Mouse (Mus musculus) hindbrain, embryonic 15.5 days (tissue): ENCODE measurements around the gene Sntb2. TPM values are rescaled to one million over a fixed set of nuclear protein-coding genes. Genes with fewer than 3 reads are reported as not detected.

Experiments used
- ATAC-seq: fragments of 200-750 bp; cut with Nextera tagmentation; 2 replicates; pipeline ENCODE4 v1.8.0; 2017; ENCODE audit warnings: low read depth, moderate number of reproducible peaks, moderate TSS enrichment; ENCODE audit not compliant: low FRiP score
- H3K27ac ChIP-seq: fragments of 300-500 bp; sonication (generic); replicated peaks from 2 replicates; pipeline ENCODE4 v1.5.1; 2015; ENCODE audit warnings: mild to moderate bottlenecking, inconsistent platforms
- H3K27me3 ChIP-seq: fragments of 300-500 bp; sonication (generic); 2 replicates; pipeline ENCODE4 v1.6.1; 2015; ENCODE audit warnings: control low read depth, inconsistent platforms
- H3K36me3 ChIP-seq: fragments of 300-500 bp; sonication (generic); 2 replicates; pipeline ENCODE4 v1.6.1; 2015; ENCODE audit warnings: control low read depth, inconsistent platforms
- H3K4me1 ChIP-seq: fragments of 300-500 bp; sonication (generic); replicated peaks from 2 replicates; pipeline ENCODE4 v1.6.1; 2015; ENCODE audit warnings: control low read depth, inconsistent platforms
- H3K4me2 ChIP-seq: fragments of 300-500 bp; sonication (generic); 2 replicates; pipeline ENCODE4 v1.6.1; 2015; ENCODE audit warnings: moderate library complexity, mild to moderate bottlenecking, inconsistent platforms
- H3K4me3 ChIP-seq: fragments of 300-500 bp; sonication (generic); 2 replicates; pipeline ENCODE4 v1.5.1; 2015; ENCODE audit warnings: mild to moderate bottlenecking, inconsistent platforms
- H3K9ac ChIP-seq: fragments of 300-500 bp; sonication (generic); 2 replicates; pipeline ENCODE4 v1.6.1; 2015; ENCODE audit warnings: inconsistent platforms
- H3K9me3 ChIP-seq: fragments of 300-500 bp; sonication (generic); 2 replicates; pipeline ENCODE4 v1.6.1; 2016; ENCODE audit warnings: control low read depth, inconsistent platforms
- WGBS: fragments of 180-500 bp; shearing (Covaris S2); methylation state at CpG from one replicate; pipeline ENCODE4 v1.1.7; 2015; 5-methylcytosine and 5-hydroxymethylcytosine counted together
- polyA plus RNA-seq: library from polyadenylated mRNA; unstranded; fragments of >200 nt; fragmentation: Nextera tagmentation; extraction: Ambion mirVana; gene quantifications from 2 replicates; pipeline ENCODE4 v1.2.1, GENCODE M21; 2015

Sntb2 gene
- 6.5 and 6.7 TPM in 2 replicates for polyA plus RNA-seq

DNA sequence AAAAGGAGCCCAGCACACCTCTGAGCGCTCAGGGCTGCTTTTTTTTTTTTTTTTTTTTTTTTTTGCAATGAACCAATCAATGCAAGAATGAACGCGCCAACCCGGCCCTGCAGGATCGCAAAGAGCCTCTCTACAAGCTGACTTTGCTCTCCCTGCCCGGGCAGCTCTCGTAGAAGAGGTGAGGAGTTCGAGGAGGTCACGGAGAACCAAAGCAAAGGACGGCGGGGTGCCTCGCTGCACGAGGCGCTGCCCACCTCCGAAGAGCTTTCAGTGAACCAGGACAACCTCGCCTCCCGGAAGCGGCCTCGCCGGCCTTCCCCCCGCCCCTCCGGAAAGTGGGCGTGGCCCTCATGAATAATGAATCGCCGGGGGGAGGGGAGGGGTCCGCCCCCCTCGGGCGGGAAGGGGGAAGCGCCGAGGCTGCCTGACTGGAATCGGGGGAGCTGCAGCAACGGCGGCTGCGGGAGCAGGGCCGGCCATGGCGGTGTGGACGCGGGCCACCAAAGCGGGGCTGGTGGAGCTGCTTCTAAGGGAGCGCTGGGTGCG is at the start of gene Sntb2:
Gene Sntb2, plus strand, starts transcription at position 427 of the 546 bp plus-strand sequence.
- peak within 1 kb of the TSS; percentile 88 for H3K4me2 ChIP-seq
- peak; percentile 87 for ATAC-seq
- H3K9me3 ChIP-seq, result no peaks in the 10 kb centered on the region
- peak within 1 kb of the TSS; percentile 73 for H3K9ac ChIP-seq
- no peaks in the 10 kb centered on the region for H3K36me3 ChIP-seq
- peak within 1 kb of the TSS; percentile 86 for H3K27ac ChIP-seq
- WGBS, result under 1% methylated on average over 41 of the region's 41 CpGs
- peaks cover 28% of the 10 kb centered on the region for H3K4me1 ChIP-seq
- peaks cover 9% of the 10 kb centered on the region; the same call in 1 of the 2 replicates for H3K27me3 ChIP-seq
- H3K4me3 ChIP-seq, result peak within 1 kb of the TSS; percentile 76

- Histone ChIP-seq H3K4me3 (no peak overlapping the region), H3K27me3 (no peaks in the 10 kb centered on the region), H3K27ac (no peak overlapping the region), H3K4me2 (no peak overlapping the region), H3K4me1 (peaks cover 18% of the 10 kb centered on the region), H3K9me3 (no peaks in the 10 kb centered on the region), H3K9ac (no peak overlapping the region), H3K36me3 (peaks cover 14% of the 10 kb centered on the region)
- 45% methylated on average over 5 of the region's 5 CpGs for WGBS
- ATAC-seq, result peak; percentile 80; the same call in 1 of the 2 replicates
Measured at GRCm38 (mm10) chr8:106887336-106888189, 48.0 kb upstream of the Sntb2 start.

DNA sequence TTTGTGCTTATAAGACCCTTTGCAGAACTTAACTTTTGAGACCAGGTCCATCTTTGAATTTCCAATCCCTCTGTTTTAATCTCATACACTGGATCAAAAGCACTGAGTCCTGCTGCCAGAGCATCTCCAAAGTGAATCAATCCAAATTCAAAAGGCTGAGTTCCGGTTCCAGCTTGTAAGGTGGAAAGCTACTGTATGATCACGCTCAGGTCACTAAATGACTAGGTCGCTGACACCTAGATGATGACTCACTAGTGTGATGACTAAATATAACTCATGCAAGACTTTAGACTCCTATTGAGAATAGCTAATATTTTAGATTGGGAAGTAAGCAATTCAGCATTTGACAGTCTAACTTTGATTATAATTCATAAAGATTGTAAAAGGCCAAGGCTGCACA is 46.7 kb upstream of the Sntb2 start:
- no peak for ATAC-seq
- WGBS, result 88% methylated on average over 3 of the region's 3 CpGs
- H3K27me3 ChIP-seq, result no peaks in the 10 kb centered on the region
- no peak overlapping the region for H3K9ac ChIP-seq
- H3K9me3 ChIP-seq, result no peaks in the 10 kb centered on the region
- H3K4me3 ChIP-seq, result no peak overlapping the region
- peaks cover 3% of the 10 kb centered on the region for H3K36me3 ChIP-seq
- peaks cover 18% of the 10 kb centered on the region for H3K4me1 ChIP-seq
- H3K4me2 ChIP-seq, result no peak overlapping the region
- H3K27ac ChIP-seq, result no peak overlapping the region

DNA sequence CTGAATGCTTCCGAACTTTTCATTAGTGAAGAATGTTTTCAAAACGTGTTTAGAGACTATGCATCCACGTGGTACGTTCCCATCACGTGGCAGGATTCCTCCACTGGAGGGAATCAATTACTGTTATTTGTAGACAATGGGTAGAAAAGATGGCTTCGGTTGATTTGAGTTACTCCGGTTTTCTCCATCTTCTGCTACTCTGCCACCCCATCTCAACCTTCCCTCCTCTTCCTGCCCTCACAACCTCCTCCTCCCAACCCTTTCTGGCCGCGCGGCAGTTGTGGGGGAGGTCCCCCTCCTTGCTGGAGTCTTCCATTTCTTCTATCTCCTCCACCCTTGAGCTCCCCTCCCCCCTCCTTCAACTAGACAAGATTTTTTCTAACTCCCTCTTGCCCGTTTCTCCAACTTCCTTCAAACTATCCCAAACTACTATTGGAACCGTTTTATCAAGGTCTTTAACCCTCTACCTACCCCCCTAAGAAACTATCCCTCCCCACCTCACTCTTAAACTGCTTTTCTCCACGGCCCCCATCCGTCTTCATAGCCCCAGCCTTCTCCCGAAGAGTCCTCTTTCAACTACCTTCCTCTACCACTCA is 43.2 kb upstream of the Sntb2 start:
- peaks cover 31% of the 10 kb centered on the region for H3K4me1 ChIP-seq
- no peaks in the 10 kb centered on the region for H3K9me3 ChIP-seq
- peak overlapping the region; percentile 99 for H3K4me3 ChIP-seq
- H3K36me3 ChIP-seq, result 0 out of 2 replicates have a peak, but pooled peaks cover 5% of the 10 kb centered on the region
- no peaks in the 10 kb centered on the region for H3K27me3 ChIP-seq
- peak overlapping the region; percentile 89 for H3K4me2 ChIP-seq
- H3K27ac ChIP-seq, result peak overlapping the region; percentile 95
- WGBS, result under 1% methylated on average over 15 of the region's 15 CpGs
- peak overlapping the region; percentile 94 for H3K9ac ChIP-seq
- ATAC-seq, result 0 out of 2 replicates have a peak, but pooled peaks have one; percentile 23

DNA sequence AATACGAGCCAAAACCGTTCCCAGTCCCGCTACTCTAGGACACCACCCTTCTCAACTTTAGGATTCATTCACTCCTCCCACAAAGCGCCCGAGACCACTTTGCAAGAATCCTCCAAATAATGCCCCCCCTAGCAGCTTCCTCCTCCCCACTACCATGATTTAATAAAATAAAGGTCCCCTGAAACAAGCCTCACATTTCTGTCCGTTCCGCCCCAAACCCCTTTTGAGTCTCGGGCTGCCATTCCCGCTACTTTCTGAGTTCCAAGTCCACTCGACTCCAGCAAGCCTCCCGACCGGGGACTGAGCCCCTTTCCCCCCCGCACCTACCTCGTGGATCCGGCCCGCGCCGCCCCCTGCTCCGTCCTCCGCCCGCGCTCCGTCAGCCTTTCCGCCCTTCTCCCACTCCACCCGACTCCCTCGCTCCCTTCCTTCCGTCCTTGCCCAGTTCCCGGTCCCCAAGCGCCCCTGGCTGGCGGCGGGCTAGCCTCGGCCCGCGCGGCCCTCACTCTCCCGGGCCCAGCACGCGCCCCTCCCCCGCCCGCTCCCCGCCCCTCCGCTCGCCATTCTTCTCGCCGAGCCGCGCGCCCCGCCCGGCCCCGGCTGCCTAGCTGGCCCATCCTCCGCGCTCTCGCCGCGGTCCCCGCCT is 42.6 kb upstream of the Sntb2 start:
- no peaks in the 10 kb centered on the region for H3K27me3 ChIP-seq
- no peaks in the 10 kb centered on the region for H3K9me3 ChIP-seq
- under 1% methylated on average over 46 of the region's 57 CpGs for WGBS
- H3K27ac ChIP-seq, result peak overlapping the region; percentile 95
- H3K9ac ChIP-seq, result peak overlapping the region; percentile 94
- peak overlapping the region; percentile 89 for H3K4me2 ChIP-seq
- peaks cover 25% of the 10 kb centered on the region for H3K4me1 ChIP-seq
- H3K4me3 ChIP-seq, result peak overlapping the region; percentile 99
- peaks cover 11% of the 10 kb centered on the region; the same call in 1 of the 2 replicates for H3K36me3 ChIP-seq
- peak; percentile 80 for ATAC-seq

- Histone ChIP-seq H3K4me1 (peaks cover 21% of the 10 kb centered on the region), H3K9me3 (no peaks in the 10 kb centered on the region), H3K27me3 (no peaks in the 10 kb centered on the region), H3K27ac (peak within 1 kb of the TSS; percentile 95), H3K4me2 (peak within 1 kb of the TSS; percentile 89), H3K36me3 (peaks cover 18% of the 10 kb centered on the region), H3K4me3 (peak within 1 kb of the TSS; percentile 99), H3K9ac (peak within 1 kb of the TSS; percentile 94)
- peak; percentile 95 for ATAC-seq
- WGBS, result under 1% methylated on average over 60 of the region's 63 CpGs
Measured at GRCm38 (mm10) chr8:106893481-106894156, 41.9 kb upstream of the Sntb2 start, which contains the start of gene Utp4. Gene Utp4, plus strand, starts transcription at chr8:106893636.

- 93% methylated on average over 5 of the region's 5 CpGs for WGBS
- peaks cover 61% of the 10 kb centered on the region for H3K36me3 ChIP-seq
Measured at GRCm38 (mm10) chr8:106899473-106899872, 36.1 kb upstream of the Sntb2 start.

GRCm38 (mm10) chr8:106905727-106906480 is 29.6 kb upstream of the Sntb2 start:
- Histone ChIP-seq H3K4me1 (no peaks in the 10 kb centered on the region), H3K9ac (no peak overlapping the region), H3K4me2 (no peak overlapping the region), H3K27me3 (no peaks in the 10 kb centered on the region), H3K9me3 (no peaks in the 10 kb centered on the region), H3K27ac (no peak overlapping the region), H3K36me3 (peaks cover 59% of the 10 kb centered on the region), H3K4me3 (no peak overlapping the region)
- ATAC-seq, result no peak
- 92% methylated on average over 17 of the region's 17 CpGs for WGBS

More at GRCm38 (mm10) chr8:106899473-106899872, 36.1 kb upstream of the Sntb2 start:
- no peak overlapping the region for H3K9ac ChIP-seq
- no peaks in the 10 kb centered on the region for H3K27me3 ChIP-seq
- no peak overlapping the region for H3K4me2 ChIP-seq
- H3K4me1 ChIP-seq, result peaks cover 6% of the 10 kb centered on the region
- H3K4me3 ChIP-seq, result no peak overlapping the region
- no peak overlapping the region for H3K27ac ChIP-seq
- ATAC-seq, result no peak
- H3K9me3 ChIP-seq, result no peaks in the 10 kb centered on the region

DNA sequence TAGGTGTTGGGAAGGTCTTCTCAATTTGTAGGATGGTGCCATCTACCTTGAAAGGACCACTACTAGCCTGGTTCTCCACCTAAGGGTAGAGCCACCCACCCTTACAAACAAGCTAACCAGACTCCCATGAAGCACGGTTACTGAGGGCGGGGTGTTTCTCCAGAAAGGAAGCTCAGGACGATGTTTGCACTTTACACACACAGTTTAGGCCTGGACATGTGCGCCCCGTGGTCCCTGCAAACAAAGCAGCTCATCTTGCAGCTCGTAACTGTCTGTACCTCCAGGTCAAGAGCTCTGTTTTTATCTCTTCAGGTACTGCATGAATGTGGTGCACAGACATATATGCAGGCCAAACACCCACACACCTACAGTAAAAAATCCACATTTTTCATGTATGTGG is 28.9 kb upstream of the Sntb2 start:
- Histone ChIP-seq H3K4me3 (no peak overlapping the region), H3K27ac (no peak overlapping the region), H3K4me2 (no peak overlapping the region), H3K4me1 (no peaks in the 10 kb centered on the region), H3K27me3 (no peaks in the 10 kb centered on the region), H3K9me3 (no peaks in the 10 kb centered on the region), H3K36me3 (peaks cover 52% of the 10 kb centered on the region), H3K9ac (no peak overlapping the region)
- WGBS, result 98% methylated on average over 6 of the region's 6 CpGs
- no peak for ATAC-seq

GRCm38 (mm10) chr8:106907450-106907849 is 28.1 kb upstream of the Sntb2 start:
- H3K4me3 ChIP-seq, result no peak overlapping the region
- WGBS, result 95% methylated on average over 6 of the region's 6 CpGs
- H3K4me2 ChIP-seq, result no peak overlapping the region
- no peak overlapping the region for H3K9ac ChIP-seq
- no peak overlapping the region for H3K27ac ChIP-seq
- H3K9me3 ChIP-seq, result no peaks in the 10 kb centered on the region
- peaks cover 49% of the 10 kb centered on the region for H3K36me3 ChIP-seq
- H3K4me1 ChIP-seq, result no peaks in the 10 kb centered on the region
- H3K27me3 ChIP-seq, result no peaks in the 10 kb centered on the region
- ATAC-seq, result no peak

- Histone ChIP-seq H3K27ac (no peak overlapping the region), H3K9me3 (no peaks in the 10 kb centered on the region)
- WGBS, result 84% methylated on average over 7 of the region's 7 CpGs
Measured at GRCm38 (mm10) chr8:106908291-106908690, 27.3 kb upstream of the Sntb2 start.

More at GRCm38 (mm10) chr8:106908291-106908690, 27.3 kb upstream of the Sntb2 start:
- no peak for ATAC-seq
- H3K36me3 ChIP-seq, result peaks cover 50% of the 10 kb centered on the region
- no peaks in the 10 kb centered on the region for H3K4me1 ChIP-seq
- no peaks in the 10 kb centered on the region for H3K27me3 ChIP-seq
- H3K4me2 ChIP-seq, result no peak overlapping the region
- H3K4me3 ChIP-seq, result no peak overlapping the region
- H3K9ac ChIP-seq, result no peak overlapping the region
